Mouse (Mus musculus) MEL (cell line): Measurements from ENCODE around the gene Slc12a8. TPM values are rescaled to one million over a fixed set of nuclear protein-coding genes. Genes with fewer than 3 reads are reported as not detected.

Source experiments
- DNase-seq: peaks from one replicate; pipeline ENCODE4 v3.0.0; 2011; ENCODE audit warnings: low read depth, low spot score
- H3K27ac ChIP-seq: 2 replicates; pipeline ENCODE4 v1.5.1; 2012; ENCODE audit warnings: low read depth, mild to moderate bottlenecking, control low read depth, low read length, moderate library complexity; ENCODE audit not compliant: control insufficient read depth
- H3K27me3 ChIP-seq, 2 experiments: fragments of 150-350 bp in 1 of 2; sonication (generic) in 1 of 2; 2 replicates each; pipeline ENCODE4 v1.6.1; 2012; ENCODE audit warnings: low read length in 2 of 2, mild to moderate bottlenecking in 2 of 2, improper control_type of control experiment in 1 of 2, moderate library complexity in 1 of 2; ENCODE audit not compliant: insufficient read depth in 2 of 2, control insufficient read depth in 1 of 2
- H3K36me3 ChIP-seq, 2 experiments: 2 replicates each; pipeline ENCODE4 v1.6.1; 2012 to 2014; ENCODE audit warnings: low read length in 2 of 2, improper control_type of control experiment in 1 of 2, inconsistent platforms in 1 of 2, mild to moderate bottlenecking in 1 of 2; ENCODE audit not compliant: insufficient read depth in 2 of 2, control insufficient read depth in 1 of 2
- H3K4me1 ChIP-seq, 2 experiments: fragments of 150-350 bp in 1 of 2; sonication (generic) in 1 of 2; 2 replicates each; pipeline ENCODE4 v1.6.1; 2012; ENCODE audit warnings: low read length in 2 of 2, improper control_type of control experiment in 1 of 2, mild to moderate bottlenecking in 1 of 2; ENCODE audit not compliant: insufficient read depth in 2 of 2, control insufficient read depth in 1 of 2
- H3K4me3 ChIP-seq, 2 experiments: fragments of 150-350 bp in 1 of 2; sonication (generic) in 1 of 2; 2 replicates each; pipeline ENCODE4 v1.5.1; 2012; ENCODE audit warnings: low read depth in 2 of 2, low read length in 2 of 2, mild to moderate bottlenecking in 2 of 2, moderate library complexity in 2 of 2, control low read depth in 1 of 2, improper control_type of control experiment in 1 of 2; ENCODE audit not compliant: control insufficient read depth in 1 of 2, insufficient read depth in 1 of 2
- H3K79me2 ChIP-seq: 2 replicates; pipeline ENCODE4 v1.6.1; 2012; ENCODE audit warnings: mild to moderate bottlenecking, low read length, moderate library complexity; ENCODE audit not compliant: control insufficient read depth, poor library complexity, insufficient read depth
- H3K9ac ChIP-seq: 2 replicates; pipeline ENCODE4 v1.6.1; 2012; ENCODE audit warnings: low read depth, mild to moderate bottlenecking, control low read depth, low read length, moderate library complexity; ENCODE audit not compliant: control insufficient read depth, poor library complexity, severe bottlenecking
- H3K9me3 ChIP-seq: fragments of 150-350 bp; sonication (generic); replicated peaks from 2 replicates; pipeline ENCODE4 v1.6.1; 2012; ENCODE audit warnings: mild to moderate bottlenecking, low read length, improper control_type of control experiment, moderate library complexity; ENCODE audit not compliant: insufficient read depth
- BHLHE40 ChIP-seq: IDR thresholded peaks from 2 replicates; pipeline ENCODE4 v1.6.1; 2012; ENCODE audit warnings: low read depth, mild to moderate bottlenecking, inconsistent platforms, low read length, improper control_type of control experiment, borderline replicate concordance
- CHD1 ChIP-seq: IDR thresholded peaks from 2 replicates; pipeline ENCODE4 v1.6.1; 2012; ENCODE audit warnings: low read depth, mild to moderate bottlenecking, inconsistent platforms, low read length, improper control_type of control experiment
- CTCF ChIP-seq, 3 experiments: IDR thresholded peaks in 2 of 3; conservative IDR thresholded peaks in 1 of 3; 2 replicates each; pipeline ENCODE4 v1.5.1; 2011 to 2012; ENCODE audit warnings: low read length in 3 of 3, low read depth in 2 of 3, mild to moderate bottlenecking in 2 of 3, improper control_type of control experiment in 1 of 3, inconsistent platforms in 1 of 3, mixed read lengths in 1 of 3, moderate library complexity in 1 of 3; ENCODE audit not compliant: control insufficient read depth in 1 of 3, insufficient read depth in 1 of 3, poor library complexity in 1 of 3, severe bottlenecking in 1 of 3
- E2F4 ChIP-seq: IDR thresholded peaks from 2 replicates; pipeline ENCODE4 v1.6.1; 2011; ENCODE audit warnings: low read depth, low read length, improper control_type of control experiment, borderline replicate concordance
- ETS1 ChIP-seq: IDR thresholded peaks from 2 replicates; pipeline ENCODE4 v1.6.1; 2012; ENCODE audit warnings: low read depth, mild to moderate bottlenecking, inconsistent platforms, low read length, improper control_type of control experiment, moderate library complexity
- GABPA ChIP-seq: IDR thresholded peaks from 2 replicates; pipeline ENCODE4 v1.6.1; 2012; ENCODE audit warnings: low read depth, mild to moderate bottlenecking, inconsistent platforms, low read length, improper control_type of control experiment, moderate library complexity
- GATA1 ChIP-seq: IDR thresholded peaks from 2 replicates; pipeline ENCODE4 v1.6.1; 2011; ENCODE audit warnings: low read depth, low read length, improper control_type of control experiment
- HCFC1 ChIP-seq: IDR thresholded peaks from 2 replicates; pipeline ENCODE4 v1.6.1; 2012; ENCODE audit warnings: low read depth, mild to moderate bottlenecking, inconsistent platforms, low read length, improper control_type of control experiment, moderate library complexity
- JUND ChIP-seq: IDR thresholded peaks from 2 replicates; pipeline ENCODE4 v1.6.1; 2011; ENCODE audit warnings: low read depth, mild to moderate bottlenecking, improper control_type of control experiment, low read length
- KAT2A ChIP-seq: conservative IDR thresholded peaks from 2 replicates; pipeline ENCODE4 v1.6.1; 2012; ENCODE audit warnings: low read depth, low read length, improper control_type of control experiment, inconsistent platforms
- MYB ChIP-seq: IDR thresholded peaks from 2 replicates; pipeline ENCODE4 v1.6.1; 2011; ENCODE audit warnings: mild to moderate bottlenecking, low read depth, low read length, improper control_type of control experiment
- MYC ChIP-seq: IDR thresholded peaks from 2 replicates; pipeline ENCODE4 v1.6.1; 2011; ENCODE audit warnings: low read depth, mild to moderate bottlenecking, low read length, improper control_type of control experiment, moderate library complexity
- NELFE ChIP-seq: IDR thresholded peaks from 2 replicates; pipeline ENCODE4 v1.6.1; 2011; ENCODE audit warnings: low read depth, low read length, improper control_type of control experiment
- NRF1 ChIP-seq: IDR thresholded peaks from 2 replicates; pipeline ENCODE4 v1.6.1; 2014; ENCODE audit warnings: low read depth, mild to moderate bottlenecking, inconsistent platforms, low read length, improper control_type of control experiment, moderate library complexity; ENCODE audit not compliant: poor library complexity, insufficient read depth, severe bottlenecking
- POLR2A ChIP-seq, 2 experiments: IDR thresholded peaks; 2 replicates each; pipeline ENCODE4 v1.6.1; 2011 to 2012; ENCODE audit warnings: low read length in 2 of 2, mild to moderate bottlenecking in 2 of 2, control low read depth in 1 of 2, improper control_type of control experiment in 1 of 2, low read depth in 1 of 2, moderate library complexity in 1 of 2; ENCODE audit not compliant: control insufficient read depth in 1 of 2, insufficient read depth in 1 of 2, poor library complexity in 1 of 2
- RCOR1 ChIP-seq: IDR thresholded peaks from 2 replicates; pipeline ENCODE4 v1.6.1; 2012; ENCODE audit warnings: low read depth, mild to moderate bottlenecking, inconsistent platforms, low read length, improper control_type of control experiment
- SMC3 ChIP-seq: IDR thresholded peaks from 2 replicates; pipeline ENCODE4 v1.6.1; 2011; ENCODE audit warnings: low read depth, low read length, improper control_type of control experiment
- TAL1 ChIP-seq: IDR thresholded peaks from 2 replicates; pipeline ENCODE4 v1.6.1; 2012; ENCODE audit warnings: mild to moderate bottlenecking, inconsistent platforms, low read length, moderate library complexity, mixed read lengths
- TBP ChIP-seq: IDR thresholded peaks from 2 replicates; pipeline ENCODE4 v1.8.0; 2011; ENCODE audit warnings: low read depth, low read length, improper control_type of control experiment
- TCF12 ChIP-seq: IDR thresholded peaks from 2 replicates; pipeline ENCODE4 v1.6.1; 2014; ENCODE audit warnings: low read depth, mild to moderate bottlenecking, inconsistent platforms, low read length, improper control_type of control experiment, moderate library complexity
- ZKSCAN1 ChIP-seq: IDR thresholded peaks from 2 replicates; pipeline ENCODE4 v1.6.1; 2012; ENCODE audit warnings: low read depth, mild to moderate bottlenecking, inconsistent platforms, low read length, improper control_type of control experiment, moderate library complexity
- ZMIZ1 ChIP-seq: IDR thresholded peaks from 2 replicates; pipeline ENCODE4 v1.6.1; 2012; ENCODE audit warnings: low read depth, mild to moderate bottlenecking, inconsistent platforms, low read length, improper control_type of control experiment, moderate library complexity
- ZNF384 ChIP-seq: IDR thresholded peaks from 2 replicates; pipeline ENCODE4 v1.6.1; 2012; ENCODE audit warnings: low read depth, mild to moderate bottlenecking, inconsistent platforms, low read length, improper control_type of control experiment
- polyA plus RNA-seq, 2 experiments: library from polyadenylated mRNA; stranded (reverse) in 1 of 2; unstranded in 1 of 2; fragments of >175 nt in 1 of 2; fragments of >200 nt in 1 of 2; gene quantifications; 2 replicates each; pipeline versions ENCODE4 v1.2.1 to v1.2.4; 2012; ENCODE audit warnings: low replicate concordance in 2 of 2, low read depth in 1 of 2; ENCODE audit not compliant: insufficient read length in 2 of 2, insufficient read depth in 1 of 2, missing spikeins in 1 of 2
- total RNA-seq: library from RNA; depleted of rRNA; stranded (reverse); fragments of 300-350 nt; gene quantifications from 2 replicates; pipeline ENCODE4 v1.2.3, GENCODE M21; 2012

Gene Slc12a8
- total and polyA plus RNA-seq, 3 experiments: 0.29 TPM; not detected in 2

GRCm38 (mm10) chr16:33621836-33622235 is 104.7 kb downstream of the Slc12a8 start:
- H3K9ac ChIP-seq: no peak overlapping the region
- H3K79me2 ChIP-seq: no peaks in the 10 kb centered on the region
- DNase-seq: no peak
- no peaks in the 10 kb centered on the region for H3K4me1 ChIP-seq
- no peaks in the 10 kb centered on the region for H3K27me3 ChIP-seq
- H3K36me3 ChIP-seq: no peaks in the 10 kb centered on the region
- H3K9me3 ChIP-seq: no peaks in the 10 kb centered on the region
- TF ChIP-seq HCFC1: no peak
- H3K4me3 ChIP-seq: no peak overlapping the region
- no peak overlapping the region for H3K27ac ChIP-seq

- DNase-seq: no peak
- no peak for TF ChIP-seq TAL1
- TF ChIP-seq MYC: no peak
- no peak for TF ChIP-seq NELFE
- TF ChIP-seq TBP: no peak
- no peak for TF ChIP-seq GABPA
- TF ChIP-seq ETS1: no peak
- TF ChIP-seq ZMIZ1: no peak
- no peak for TF ChIP-seq GATA1
- TF ChIP-seq E2F4: no peak
- no peak for TF ChIP-seq ZNF384
- no peak for TF ChIP-seq KAT2A
- no peak for TF ChIP-seq JUND
- no peak for TF ChIP-seq POLR2A (IDR thresholded peaks at IDR 0.05; ENCODE audit: control insufficient read depth in 1 of 2, insufficient read depth in 1 of 2, low read depth in 1 of 2, low read length in 2 of 2, poor library complexity in 1 of 2)
- TF ChIP-seq CHD1: no peak
- no peak for TF ChIP-seq TCF12
- no peak for TF ChIP-seq ZKSCAN1
- no peaks in the 10 kb centered on the region for H3K36me3 ChIP-seq
- H3K27ac ChIP-seq: no peak overlapping the region
- H3K79me2 ChIP-seq: no peaks in the 10 kb centered on the region
- no peak overlapping the region for H3K9ac ChIP-seq
- H3K9me3 ChIP-seq: no peaks in the 10 kb centered on the region
- H3K4me3 ChIP-seq: no peak overlapping the region
- H3K27me3 ChIP-seq: peaks cover 0 to 2% of the 10 kb centered on the region in 2 experiments; a peak in 3 of 4 replicates
- no peaks in the 10 kb centered on the region for H3K4me1 ChIP-seq
Observed at GRCm38 (mm10) chr16:33624586-33624985, 107.5 kb downstream of the Slc12a8 start.

GRCm38 (mm10) chr16:33629539-33629938 is 112.4 kb downstream of the Slc12a8 start:
- Histone ChIP-seq H3K27me3 (peaks cover 2 to 3% of the 10 kb centered on the region in 2 experiments; a peak in 3 of 4 replicates), H3K9me3 (no peaks in the 10 kb centered on the region), H3K9ac (no peak overlapping the region), H3K4me3 (no peak overlapping the region), H3K4me1 (no peaks in the 10 kb centered on the region), H3K36me3 (no peaks in the 10 kb centered on the region), H3K79me2 (no peaks in the 10 kb centered on the region), H3K27ac (no peak overlapping the region)
- TF ChIP-seq RCOR1 (no peak), BHLHE40 (no peak), ZMIZ1 (no peak), ZKSCAN1 (no peak), NRF1 (no peak), NELFE (no peak), SMC3 (no peak), TBP (no peak), TCF12 (no peak), CTCF (IDR thresholded peaks at IDR 0.05 in 2 of 3, conservative IDR thresholded peaks at IDR 0.05 in 1 of 3; ENCODE audit: control insufficient read depth in 1 of 3, insufficient read depth in 1 of 3, low read depth in 2 of 3, low read length in 3 of 3, poor library complexity in 1 of 3, severe bottlenecking in 1 of 3) (no peak), MYB (no peak), GABPA (no peak)
- no peak for DNase-seq
